Mouse (Mus musculus) bone marrow macrophage, adult 2 months (primary cell): Measurements from ENCODE around the gene Nipal3.

Experiments
- CTCF ChIP-seq: IDR thresholded peaks from 2 replicates; pipeline ENCODE4 v1.5.1; 2012; ENCODE audit warnings: low read depth, mild to moderate bottlenecking, low read length, moderate library complexity
- POLR2A ChIP-seq: IDR thresholded peaks from 2 replicates; pipeline ENCODE4 v1.6.1; 2012; ENCODE audit warnings: mild to moderate bottlenecking, low read depth, low read length, borderline replicate concordance

DNA sequence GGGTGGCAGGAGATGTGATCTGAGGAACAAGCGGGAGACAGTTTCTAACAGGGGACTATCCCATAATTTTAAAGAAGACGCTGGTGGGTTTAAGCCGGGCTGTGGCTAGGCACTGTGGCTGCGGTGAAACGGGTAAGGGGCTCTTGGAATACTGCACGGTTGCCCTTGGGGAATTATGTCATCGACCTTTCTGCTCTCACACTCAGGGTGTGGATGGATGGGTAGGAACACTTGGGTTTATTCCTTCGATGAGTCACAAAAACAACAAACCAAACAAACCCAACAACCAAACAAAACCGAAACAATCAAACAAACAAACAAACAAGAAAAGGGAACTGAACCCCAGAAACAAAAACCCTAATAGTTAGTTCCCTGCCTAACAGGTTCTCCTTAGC, 556 bp upstream of the Nipal3 start:
- TF ChIP-seq POLR2A: no peak
- no peak for TF ChIP-seq CTCF
